Mouse (Mus musculus): Measurements from ENCODE around the gene Bdh1.
"Not testable (repeated sequence)": the region's sequence is repeated elsewhere in the genome, so short reads cannot be mapped to it uniquely, and the experiment has no call there.

- not testable (repeated sequence) for TF ChIP-seq EP300, CTCF (IDR thresholded peaks at IDR 0.05; ENCODE audit: low read depth)
Observed at GRCm38 (mm10) chr16:31388269-31388668, 33.8 kb upstream of the Bdh1 start.

Data from liver, embryonic 14.5 days (tissue).